Mouse (Mus musculus): ENCODE data around the gene Selplg. TPM values are rescaled to one million over a fixed set of nuclear protein-coding genes. Genes with fewer than 3 reads are reported as not detected.

Gene Selplg
- polyA plus RNA-seq, 1 experiment from 2014 or later: 2.0 TPM

- H3K4me2 ChIP-seq (replicated peaks; ENCODE audit: low read depth): no peak overlapping the region
- ATAC-seq (ENCODE audit: low FRiP score, low TSS enrichment): peak; percentile 57; the same call in 1 of the 2 replicates
- TF ChIP-seq EP300 (optimal IDR thresholded peaks at IDR 0.05): no peak
- no peak for TF ChIP-seq CTCF (IDR thresholded peaks at IDR 0.05; ENCODE audit: low read depth)
Measured at GRCm38 (mm10) chr5:113808177-113808576, 24.3 kb downstream of the Selplg start.

GRCm38 (mm10) chr5:113807712-113808111 lies 24.7 kb downstream of the Selplg start:
- Histone ChIP-seq H3K4me2 (replicated peaks; ENCODE audit: low read depth) (no peak overlapping the region), H3K9me3 (ENCODE audit: control insufficient read depth, low read length) (no peaks in the 10 kb centered on the region), H3K4me1 (replicated peaks; ENCODE audit: control insufficient read depth, insufficient read depth) (no peaks in the 10 kb centered on the region; the same call in 1 of the 2 replicates), H3K9ac (ENCODE audit: low read length) (no peak overlapping the region), H3K36me3 (ENCODE audit: control insufficient read depth, insufficient read depth, low read length) (no peaks in the 10 kb centered on the region), H3K4me3 (ENCODE audit: low read depth, low read length) (no peak overlapping the region), H3K27me3 (ENCODE audit: control insufficient read depth, insufficient read depth, low read length) (no peaks in the 10 kb centered on the region), H3K27ac (replicated peaks) (no peak overlapping the region)
- no peak for DNase-seq (ENCODE audit: low spot score)
- ATAC-seq (ENCODE audit: low FRiP score, low TSS enrichment): no peak
- TF ChIP-seq EP300 (optimal IDR thresholded peaks at IDR 0.05) (no peak), CTCF (IDR thresholded peaks at IDR 0.05; ENCODE audit: low read depth) (no peak)
- 59% methylated on average over 9 of the region's 9 CpGs for WGBS

More at GRCm38 (mm10) chr5:113808177-113808576, 24.3 kb downstream of the Selplg start:
- Histone ChIP-seq H3K27ac (replicated peaks) (no peak overlapping the region), H3K9me3 (ENCODE audit: control insufficient read depth, low read length) (no peaks in the 10 kb centered on the region), H3K9ac (ENCODE audit: low read length) (no peak overlapping the region), H3K4me1 (replicated peaks; ENCODE audit: control insufficient read depth, insufficient read depth) (no peaks in the 10 kb centered on the region; the same call in 1 of the 2 replicates), H3K4me3 (ENCODE audit: low read depth, low read length) (no peak overlapping the region), H3K36me3 (ENCODE audit: control insufficient read depth, insufficient read depth, low read length) (no peaks in the 10 kb centered on the region), H3K27me3 (ENCODE audit: control insufficient read depth, insufficient read depth, low read length) (no peaks in the 10 kb centered on the region)
- no peak for DNase-seq (ENCODE audit: low spot score)
- WGBS: 51% methylated on average over 2 of the region's 2 CpGs

GRCm38 (mm10) chr5:113806414-113806813 lies 26.0 kb downstream of the Selplg start:
- Histone ChIP-seq H3K4me1 (replicated peaks; ENCODE audit: control insufficient read depth, insufficient read depth) (no peaks in the 10 kb centered on the region; the same call in 1 of the 2 replicates), H3K4me2 (replicated peaks; ENCODE audit: low read depth) (no peak overlapping the region), H3K9ac (ENCODE audit: low read length) (no peak overlapping the region), H3K36me3 (ENCODE audit: control insufficient read depth, insufficient read depth, low read length) (no peaks in the 10 kb centered on the region), H3K9me3 (ENCODE audit: control insufficient read depth, low read length) (no peaks in the 10 kb centered on the region), H3K27ac (replicated peaks) (no peak overlapping the region), H3K27me3 (ENCODE audit: control insufficient read depth, insufficient read depth, low read length) (no peaks in the 10 kb centered on the region), H3K4me3 (ENCODE audit: low read depth, low read length) (no peak overlapping the region)
- 5% methylated on average over 10 of the region's 10 CpGs for WGBS
- peak; percentile 30; the same call in 1 of the 2 replicates for ATAC-seq (ENCODE audit: low FRiP score, low TSS enrichment)
- TF ChIP-seq EP300 (optimal IDR thresholded peaks at IDR 0.05): no peak
- TF ChIP-seq CTCF (IDR thresholded peaks at IDR 0.05; ENCODE audit: low read depth): no peak
- no peak for DNase-seq (ENCODE audit: low spot score)

- Histone ChIP-seq H3K9me3 (ENCODE audit: control insufficient read depth, low read length) (no peaks in the 10 kb centered on the region), H3K36me3 (ENCODE audit: control insufficient read depth, insufficient read depth, low read length) (no peaks in the 10 kb centered on the region), H3K4me3 (ENCODE audit: low read depth, low read length) (no peak overlapping the region), H3K4me1 (replicated peaks; ENCODE audit: control insufficient read depth, insufficient read depth) (no peaks in the 10 kb centered on the region; the same call in 1 of the 2 replicates), H3K27me3 (ENCODE audit: control insufficient read depth, insufficient read depth, low read length) (no peaks in the 10 kb centered on the region), H3K27ac (replicated peaks) (no peak overlapping the region), H3K4me2 (replicated peaks; ENCODE audit: low read depth) (no peak overlapping the region), H3K9ac (ENCODE audit: low read length) (no peak overlapping the region)
- ATAC-seq (ENCODE audit: low FRiP score, low TSS enrichment): no peak
- WGBS: 76% methylated on average over 9 of the region's 9 CpGs
- no peak for DNase-seq (ENCODE audit: low spot score)
- no peak for TF ChIP-seq CTCF (IDR thresholded peaks at IDR 0.05; ENCODE audit: low read depth)
- no peak for TF ChIP-seq EP300 (optimal IDR thresholded peaks at IDR 0.05)
Measured at GRCm38 (mm10) chr5:113805301-113805700, 27.1 kb downstream of the Selplg start.

GRCm38 (mm10) chr5:113804395-113804966 lies 28.0 kb downstream of the Selplg start:
- no peaks in the 10 kb centered on the region; the same call in 1 of the 2 replicates for H3K4me1 ChIP-seq (replicated peaks; ENCODE audit: control insufficient read depth, insufficient read depth)
- TF ChIP-seq EP300 (optimal IDR thresholded peaks at IDR 0.05) (no peak), CTCF (IDR thresholded peaks at IDR 0.05; ENCODE audit: low read depth) (peak; percentile 41)
- H3K9me3 ChIP-seq (ENCODE audit: control insufficient read depth, low read length): no peaks in the 10 kb centered on the region
- 65% methylated on average over 7 of the region's 7 CpGs for whole genome bisulfite sequencing
- DNase-seq (ENCODE audit: low spot score) (no peak), ATAC-seq (ENCODE audit: low FRiP score, low TSS enrichment) (no peak)
- H3K4me3 ChIP-seq (ENCODE audit: low read depth, low read length): no peak overlapping the region
- H3K36me3 ChIP-seq (ENCODE audit: control insufficient read depth, insufficient read depth, low read length): no peaks in the 10 kb centered on the region
- no peaks in the 10 kb centered on the region for H3K27me3 ChIP-seq (ENCODE audit: control insufficient read depth, insufficient read depth, low read length)
- no peak overlapping the region for H3K4me2 ChIP-seq (replicated peaks; ENCODE audit: low read depth)
- no peak overlapping the region for H3K9ac ChIP-seq (ENCODE audit: low read length)
- H3K27ac ChIP-seq (replicated peaks): no peak overlapping the region

GRCm38 (mm10) chr5:113800280-113800679 lies 32.2 kb downstream of the Selplg start, which contains the start of gene Tmem119:
Tmem119 (minus strand) TSS chr5:113800516.
- DNase-seq (ENCODE audit: low spot score) (peak; percentile 56), ATAC-seq (ENCODE audit: low FRiP score, low TSS enrichment) (peak; percentile 86)
- H3K9ac ChIP-seq (ENCODE audit: low read length): peak within 1 kb of the TSS; percentile 43

More at GRCm38 (mm10) chr5:113800280-113800679, 32.2 kb downstream of the Selplg start, which contains the start of gene Tmem119:
- H3K4me3 ChIP-seq (ENCODE audit: low read depth, low read length): peak within 1 kb of the TSS; percentile 40
- TF ChIP-seq CTCF (IDR thresholded peaks at IDR 0.05; ENCODE audit: low read depth): no peak
- no peak for TF ChIP-seq EP300 (optimal IDR thresholded peaks at IDR 0.05)
- H3K4me2 ChIP-seq (replicated peaks; ENCODE audit: low read depth): peak within 1 kb of the TSS; percentile 45
- H3K27me3 ChIP-seq (ENCODE audit: control insufficient read depth, insufficient read depth, low read length): no peaks in the 10 kb centered on the region; the same call in 1 of the 2 replicates
- no peaks in the 10 kb centered on the region for H3K9me3 ChIP-seq (ENCODE audit: control insufficient read depth, low read length)
- H3K4me1 ChIP-seq (replicated peaks; ENCODE audit: control insufficient read depth, insufficient read depth): no peaks in the 10 kb centered on the region
- no peaks in the 10 kb centered on the region for H3K36me3 ChIP-seq (ENCODE audit: control insufficient read depth, insufficient read depth, low read length)
- H3K27ac ChIP-seq (replicated peaks): peak within 1 kb of the TSS; percentile 63; the same call in 1 of the 2 replicates
- 2% methylated on average over 11 of the region's 11 CpGs for WGBS
